Mouse (Mus musculus) kidney, adult 2 months (tissue): ENCODE data around the gene D3Ertd751e. TPM values are rescaled to one million over a fixed set of nuclear protein-coding genes. Genes with fewer than 3 reads are reported as not detected.
A peak's percentile ranks its signal among the peaks of the same experiment; 100 is the strongest.

Source experiments
- DNase-seq: peaks from one replicate; pipeline ENCODE4 v3.0.0; 2021
- H3K27ac ChIP-seq: fragments of 200-500 bp; 2 replicates; pipeline ENCODE4 v1.5.1; 2012; ENCODE audit warnings: low read depth, low read length, control low read depth, inconsistent platforms; ENCODE audit not compliant: insufficient read depth
- H3K27me3 ChIP-seq: fragments of 200-500 bp; replicated peaks from 2 replicates; pipeline ENCODE4 v1.6.1; 2012; ENCODE audit warnings: mild to moderate bottlenecking, moderate library complexity, low read length, inconsistent platforms; ENCODE audit not compliant: control insufficient read depth, insufficient read depth
- H3K36me3 ChIP-seq: fragments of 200-500 bp; 2 replicates; pipeline ENCODE4 v1.6.1; 2012; ENCODE audit warnings: mild to moderate bottlenecking, moderate library complexity, low read length, inconsistent platforms; ENCODE audit not compliant: control insufficient read depth, insufficient read depth
- H3K4me1 ChIP-seq: fragments of 200-500 bp; 2 replicates; pipeline ENCODE4 v1.6.1; 2011; ENCODE audit warnings: low read length; ENCODE audit not compliant: control insufficient read depth, insufficient read depth
- H3K4me3 ChIP-seq: fragments of 200-500 bp; 2 replicates; pipeline ENCODE4 v1.5.1; 2011; ENCODE audit warnings: mild to moderate bottlenecking, low read depth, low read length, control low read depth; ENCODE audit not compliant: insufficient read depth
- CTCF ChIP-seq: fragments of 200-500 bp; conservative IDR thresholded peaks from 2 replicates; pipeline ENCODE4 v1.5.1; 2011; ENCODE audit warnings: low read depth, mild to moderate bottlenecking, control low read depth, low read length, moderate library complexity, mixed read lengths; ENCODE audit not compliant: insufficient read depth, insufficient read length
- POLR2A ChIP-seq: fragments of 200-500 bp; IDR thresholded peaks from one replicate; pipeline ENCODE4 v1.6.1; 2011; ENCODE audit warnings: low read depth, low read length, control low read depth
- WGBS: fragments of 180-500 bp; shearing (Covaris S2); methylation state at CpG from one replicate; pipeline ENCODE4 v1.1.7; 2018; 5-methylcytosine and 5-hydroxymethylcytosine counted together
- polyA plus RNA-seq: library from polyadenylated mRNA; depleted of rRNA; stranded (reverse); fragments of >200 nt; gene quantifications from 2 replicates; pipeline ENCODE4 v1.2.3, GENCODE M21; 2012; rRNA removed

D3Ertd751e gene
- polyA plus RNA-seq, result 3.4 and 4.1 TPM in 2 replicates

- H3K27ac ChIP-seq, result peak within 1 kb of the TSS; percentile 72
- DNase-seq, result peak; percentile 98
- no peaks in the 10 kb centered on the region for H3K36me3 ChIP-seq
- peak within 1 kb of the TSS; percentile 75 for H3K4me3 ChIP-seq
- no peaks in the 10 kb centered on the region for H3K27me3 ChIP-seq
- no peaks in the 10 kb centered on the region; the same call in 1 of the 2 replicates for H3K4me1 ChIP-seq
- TF ChIP-seq CTCF (no peak), POLR2A (peak; percentile 49)
- under 1% methylated on average over 66 of the region's 66 CpGs for WGBS
Observed at GRCm38 (mm10) chr3:41742278-41742934, at the start of gene D3Ertd751e, which contains the start of gene Sclt1. TSS of gene D3Ertd751e (plus strand) at chr3:41742611. TSS of gene Sclt1 (minus strand) at chr3:41742514.

DNA sequence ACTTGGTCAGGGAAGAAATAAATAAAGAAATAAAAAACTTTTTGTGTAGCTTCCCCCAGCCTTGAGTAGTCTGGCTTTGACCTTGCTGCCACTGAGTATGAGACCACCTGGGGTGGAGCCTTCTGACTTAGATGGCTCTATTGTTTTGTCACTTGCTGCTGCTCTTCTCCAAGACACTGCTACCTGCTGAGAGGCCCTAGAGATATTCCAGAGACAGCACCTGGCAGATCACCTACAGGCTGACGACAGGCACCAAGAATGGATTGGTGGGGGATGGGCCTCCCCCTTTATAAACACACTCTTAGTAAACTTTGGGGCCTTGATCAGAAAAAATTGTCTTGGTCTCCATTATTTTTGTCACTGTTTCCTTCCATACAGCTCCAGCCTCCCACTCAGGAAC, 46.7 kb upstream of the D3Ertd751e start:
- no peak overlapping the region for H3K4me3 ChIP-seq
- H3K36me3 ChIP-seq, result no peaks in the 10 kb centered on the region
- no peak overlapping the region for H3K27ac ChIP-seq
- WGBS, result 92% methylated on average over 1 of the region's 1 CpGs
- TF ChIP-seq CTCF (no peak), POLR2A (no peak)
- H3K4me1 ChIP-seq, result no peaks in the 10 kb centered on the region
- DNase-seq, result no peak
- H3K27me3 ChIP-seq, result no peaks in the 10 kb centered on the region

DNA sequence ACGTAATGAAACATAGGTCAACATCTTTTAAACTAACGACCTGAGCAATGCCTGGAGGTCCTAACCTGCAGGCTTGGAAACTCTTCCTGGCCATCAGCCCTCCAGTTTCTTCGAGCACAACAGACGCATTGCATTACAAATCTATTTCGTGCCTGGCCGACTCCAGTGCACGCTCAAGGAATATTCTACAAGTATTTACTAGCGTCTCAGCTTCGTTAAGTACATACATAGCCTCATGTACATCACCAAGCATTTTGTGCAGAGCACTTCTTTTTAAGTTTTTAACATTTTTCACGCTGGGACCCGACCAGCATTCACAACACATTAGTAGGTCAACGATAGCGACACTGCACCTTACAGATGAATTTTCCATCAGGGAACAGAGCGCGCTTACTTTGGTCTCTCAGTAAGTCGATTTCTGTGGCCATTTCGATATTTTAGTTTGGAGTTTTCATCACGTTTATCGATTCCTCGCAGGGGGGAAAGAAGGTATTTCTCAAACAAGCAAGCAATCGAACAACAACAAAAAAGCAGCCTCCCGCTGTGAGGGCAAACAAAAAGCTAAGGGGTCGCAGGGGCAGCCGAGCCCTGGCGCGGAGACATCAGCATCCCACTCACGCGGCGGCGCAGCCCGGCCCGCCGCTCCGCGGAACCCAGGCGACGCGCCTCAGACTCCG, 672 bp upstream of the D3Ertd751e start:
- DNase-seq, result peak; percentile 19
- no peaks in the 10 kb centered on the region for H3K27me3 ChIP-seq
- peak overlapping the region; percentile 28 for H3K27ac ChIP-seq
- H3K4me1 ChIP-seq, result no peaks in the 10 kb centered on the region; the same call in 1 of the 2 replicates
- WGBS, result under 1% methylated on average over 39 of the region's 39 CpGs
- H3K4me3 ChIP-seq, result peak overlapping the region; percentile 75
- no peak for TF ChIP-seq CTCF
- no peak for TF ChIP-seq POLR2A
- no peaks in the 10 kb centered on the region for H3K36me3 ChIP-seq

DNA sequence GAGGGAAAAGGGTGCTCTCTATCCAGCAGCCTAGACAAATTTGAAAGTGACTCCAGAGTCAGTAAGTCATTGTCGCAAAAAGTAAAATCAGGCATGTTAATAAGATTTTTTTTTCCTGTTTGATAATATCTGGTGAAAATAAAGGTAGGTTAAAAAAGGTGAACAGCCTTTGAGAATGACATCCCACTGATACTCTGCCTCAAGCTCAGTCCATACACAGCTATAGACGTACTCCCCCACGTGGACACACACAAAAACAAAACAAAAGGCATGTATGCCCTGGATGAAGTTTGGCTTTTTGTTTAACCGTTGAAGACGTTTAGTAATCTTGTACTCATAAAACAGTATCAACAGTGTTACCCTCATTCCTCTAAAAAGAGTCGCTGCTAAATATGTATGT, 1.0 kb downstream of the D3Ertd751e start:
- Histone ChIP-seq H3K36me3 (no peaks in the 10 kb centered on the region), H3K4me1 (no peaks in the 10 kb centered on the region; the same call in 1 of the 2 replicates), H3K27ac (no peak overlapping the region), H3K4me3 (no peak overlapping the region), H3K27me3 (no peaks in the 10 kb centered on the region)
- WGBS, result 20% methylated on average over 6 of the region's 6 CpGs
- peak; percentile 38 for DNase-seq
- no peak for TF ChIP-seq POLR2A
- TF ChIP-seq CTCF, result no peak

GRCm38 (mm10) chr3:41754556-41754955, 12.1 kb downstream of the D3Ertd751e start:
- Histone ChIP-seq H3K4me1 (no peaks in the 10 kb centered on the region), H3K27me3 (no peaks in the 10 kb centered on the region), H3K4me3 (no peak overlapping the region), H3K36me3 (no peaks in the 10 kb centered on the region; the same call in 1 of the 2 replicates), H3K27ac (no peak overlapping the region)
- TF ChIP-seq POLR2A (no peak), CTCF (no peak)
- no peak for DNase-seq
- 78% methylated on average over 2 of the region's 2 CpGs for WGBS

DNA sequence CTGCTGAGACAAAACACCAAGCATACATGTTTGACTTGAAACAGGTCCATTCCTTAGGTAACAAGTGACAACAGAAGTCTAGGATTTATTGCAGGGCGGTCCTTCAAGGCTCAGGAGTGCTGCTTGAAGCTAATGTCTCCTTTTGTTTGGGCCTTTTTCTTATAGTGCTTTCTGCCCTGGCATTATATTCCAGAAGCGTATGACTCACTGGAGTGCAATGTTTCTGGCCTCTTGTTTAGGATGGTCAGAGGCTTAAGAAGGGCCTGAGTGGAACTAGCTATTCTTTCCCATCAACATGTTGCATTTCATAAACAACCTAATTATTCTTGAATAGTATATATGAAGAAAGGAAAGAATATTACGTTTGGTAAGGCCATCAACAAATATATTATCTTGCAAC, 19.7 kb downstream of the D3Ertd751e start:
- WGBS, result 92% methylated on average over 3 of the region's 3 CpGs
- no peaks in the 10 kb centered on the region for H3K4me1 ChIP-seq
- no peak overlapping the region for H3K27ac ChIP-seq
- no peaks in the 10 kb centered on the region for H3K27me3 ChIP-seq
- no peaks in the 10 kb centered on the region for H3K36me3 ChIP-seq
- no peak overlapping the region for H3K4me3 ChIP-seq
- no peak for DNase-seq
- TF ChIP-seq CTCF (no peak), POLR2A (no peak)

GRCm38 (mm10) chr3:41812447-41812846, 70.0 kb downstream of the D3Ertd751e start:
- TF ChIP-seq CTCF, result no peak
- no peak for TF ChIP-seq POLR2A
- no peak for DNase-seq
- Histone ChIP-seq H3K27ac (no peak overlapping the region), H3K27me3 (no peaks in the 10 kb centered on the region), H3K36me3 (no peaks in the 10 kb centered on the region), H3K4me3 (no peak overlapping the region), H3K4me1 (no peaks in the 10 kb centered on the region)

Other genes starting within 250 kb of the D3Ertd751e start
- gene Jade1, start 186.9 kb upstream of the D3Ertd751e start, polyA plus RNA-seq, result 29.9 and 30.2 TPM in 2 replicates
- 3.8 and 4.9 TPM in 2 replicates for gene Sclt1, start 97 bp upstream of the D3Ertd751e start, polyA plus RNA-seq